Mouse (Mus musculus) adrenal gland, postnatal 4 days (tissue): ENCODE data around the gene Dpy19l3. TPM values are rescaled to one million over a fixed set of nuclear protein-coding genes. Genes with fewer than 3 reads are reported as not detected.

Experiments
- DNase-seq, 2 experiments: peaks; one replicate each; pipeline ENCODE4 v3.0.0; 2021 to 2022; ENCODE audit warnings: low spot score in 2 of 2, mixed read lengths in 2 of 2
- total RNA-seq, 2 experiments: library from RNA; stranded (reverse); gene quantifications; 2 replicates each; pipeline ENCODE4 v1.2.3; 2021

The Dpy19l3 gene
- total RNA-seq, 2 experiments from 2014 or later: 63.6 to 70.9 TPM

GRCm38 (mm10) chr7:35646317-35647081 lies 107.8 kb downstream of the Dpy19l3 start:
- no peak for DNase-seq

GRCm38 (mm10) chr7:35640072-35640471 lies 114.2 kb downstream of the Dpy19l3 start:
- DNase-seq: no peak

GRCm38 (mm10) chr7:35636874-35637273 lies 117.4 kb downstream of the Dpy19l3 start:
- DNase-seq: no peak

- no peak for DNase-seq
Measured at GRCm38 (mm10) chr7:35636229-35636628, 118.0 kb downstream of the Dpy19l3 start.

Other genes starting within 250 kb of the Dpy19l3 start
- gene Tdrd12, start 216.7 kb downstream of the Dpy19l3 start, total RNA-seq: under 1 TPM; 0.11 to 0.67 TPM
- 10 to 100 TPM; 58.7 to 59.8 TPM for gene Nudt19, start 198.2 kb downstream of the Dpy19l3 start, total RNA-seq
- under 1 TPM; 0.34 to 0.39 TPM for gene Rgs9bp, start 168.9 kb downstream of the Dpy19l3 start, total RNA-seq
- 10 to 100 TPM; 31.8 to 33.8 TPM for gene Ankrd27, start 168.2 kb downstream of the Dpy19l3 start, total RNA-seq
- 100 to 1,000 TPM; 104 to 117 TPM for gene Pdcd5, start 106.9 kb downstream of the Dpy19l3 start, total RNA-seq
- 10 to 100 TPM; 39.2 to 39.5 TPM for gene Zfp507, start 48.5 kb upstream of the Dpy19l3 start, total RNA-seq